Mouse (Mus musculus): ENCODE measurements around the gene Olfr1193.
"Not testable (repeated sequence)": the region's sequence is repeated elsewhere in the genome, so short reads cannot be mapped to it uniquely, and the experiment has no call there.

Olfr1193 gene

DNA sequence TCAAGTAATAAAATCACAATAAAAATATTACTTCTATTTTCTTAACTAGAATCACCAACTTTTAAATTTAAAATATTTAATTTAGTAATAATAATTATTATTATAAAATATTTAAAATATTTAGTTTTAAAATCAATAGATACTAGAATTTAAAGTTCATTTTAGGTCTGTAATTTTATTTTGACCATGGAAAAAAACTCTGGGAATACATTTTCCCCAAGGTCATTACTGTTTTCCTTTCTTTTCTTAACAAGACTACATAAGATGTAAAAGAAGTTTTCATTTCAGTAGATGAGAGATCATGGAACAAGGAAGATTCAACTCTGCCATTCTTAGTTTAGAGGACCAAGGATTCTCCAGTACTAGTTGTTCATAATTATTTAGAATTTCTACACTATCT lies at the start of gene Olfr1193:
Gene Olfr1193, plus strand, starts transcription at position 301 of the 400 bp plus-strand sequence.
- not testable (repeated sequence) for DNase-seq (ENCODE audit: low read depth, low spot score)

DNA sequence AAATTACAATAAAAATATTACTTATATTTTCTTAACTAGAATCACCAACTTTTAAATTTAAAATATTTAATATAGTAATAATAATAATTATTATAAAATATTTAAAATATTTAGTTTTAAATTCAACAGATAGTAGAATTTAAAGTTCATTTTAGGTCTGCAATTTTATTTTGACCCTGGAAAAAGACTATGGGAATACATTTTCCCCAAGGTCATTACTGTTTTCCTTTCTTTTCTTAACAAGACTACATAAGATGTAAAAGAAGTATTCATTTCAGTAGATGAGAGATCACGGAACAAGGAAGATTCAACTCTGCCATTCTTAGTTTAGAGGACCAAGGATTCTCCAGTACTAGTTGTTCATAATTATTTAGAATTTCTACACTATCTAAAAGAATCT lies 35.2 kb upstream of the Olfr1193 start, which contains the start of gene Olfr1191-ps1:
Gene Olfr1191-ps1, plus strand, starts transcription at position 301 of the 400 bp plus-strand sequence.
- not testable (repeated sequence) for DNase-seq (ENCODE audit: low read depth, low spot score)

DNA sequence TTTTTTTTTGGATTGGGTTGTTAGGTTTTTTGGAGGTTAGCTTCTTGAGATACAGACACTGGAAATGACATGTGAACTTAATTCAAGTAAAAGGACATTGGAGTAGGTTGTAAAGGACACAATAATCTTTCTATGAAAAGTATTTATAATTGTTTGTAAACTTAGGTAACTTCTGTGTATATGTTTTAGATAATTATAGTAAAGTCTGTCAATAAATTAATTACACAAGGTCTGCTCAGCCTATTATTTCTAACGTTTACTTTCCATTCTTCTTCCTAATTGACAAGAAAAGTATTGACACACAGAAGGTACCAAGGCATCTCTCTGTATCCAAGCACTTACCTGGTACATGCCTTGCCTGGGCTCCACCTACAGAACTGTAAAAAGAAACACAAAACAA lies 27.2 kb upstream of the Olfr1193 start, which contains the start of gene Olfr1192-ps1:
Gene Olfr1192-ps1, plus strand, starts transcription at position 301 of the 400 bp plus-strand sequence.
- DNase-seq (ENCODE audit: low read depth, low spot score) = no peak

DNA sequence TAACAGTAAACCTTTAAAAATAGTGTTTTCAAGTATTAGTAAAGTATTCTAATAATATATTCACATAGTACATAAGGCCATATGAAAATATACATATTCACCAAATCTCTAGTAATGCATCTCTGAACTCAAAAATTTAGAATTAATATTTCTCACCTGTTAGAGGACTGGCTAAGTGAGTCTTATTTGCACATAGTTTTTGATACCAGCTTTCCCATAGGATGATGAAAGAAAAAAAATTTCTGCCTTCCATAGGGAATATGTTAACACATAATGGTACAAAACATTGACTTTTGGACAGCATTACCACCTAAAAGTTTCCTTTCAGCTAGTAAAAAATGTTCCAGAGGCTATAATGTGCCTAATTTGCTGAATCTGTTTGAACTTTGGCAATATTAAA lies 13.7 kb downstream of the Olfr1193 start, which contains the start of gene Olfr1195:
Gene Olfr1195, minus strand, starts transcription at position 101 of the 400 bp plus-strand sequence.
- DNase-seq (ENCODE audit: low read depth, low spot score) = no peak

DNA sequence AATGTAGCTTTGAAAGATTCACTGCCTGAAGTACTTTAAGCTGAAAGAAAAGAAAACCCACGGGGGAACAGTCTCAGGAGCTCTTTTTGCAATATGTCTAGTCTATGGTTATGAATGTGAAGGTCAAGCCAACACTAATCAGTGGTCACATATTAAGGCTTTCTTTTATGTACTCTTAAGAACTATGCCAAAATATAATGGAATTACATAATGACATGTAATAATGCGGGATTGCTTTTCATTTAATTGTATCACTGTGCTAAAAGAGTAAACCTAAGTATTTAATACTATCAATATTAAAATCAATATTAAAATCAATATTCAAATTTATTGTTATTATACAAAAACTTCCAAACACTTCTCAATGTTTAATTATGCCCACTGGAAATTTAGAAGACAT lies 29.1 kb downstream of the Olfr1193 start, which contains the start of gene Olfr1196:
Gene Olfr1196, minus strand, starts transcription at position 101 of the 400 bp plus-strand sequence.
- no peak for DNase-seq (ENCODE audit: low read depth, low spot score)
